Mouse (Mus musculus) myocyte (in vitro differentiated cells): ENCODE results near the gene Ly6g6e. TPM values are rescaled to one million over a fixed set of nuclear protein-coding genes. Genes with fewer than 3 reads are reported as not detected.
A peak's percentile ranks its signal among the peaks of the same experiment; 100 is the strongest.

Experiments used
- H3K27me3 ChIP-seq: one replicate; pipeline ENCODE4 v1.6.1; 2011; ENCODE audit not compliant: control insufficient read depth, insufficient read depth, insufficient read length
- H3K36me3 ChIP-seq: one replicate; pipeline ENCODE4 v1.6.1; 2011; ENCODE audit not compliant: control insufficient read depth, insufficient read depth
- H3K4me2 ChIP-seq: one replicate; pipeline ENCODE4 v1.6.1; 2011; ENCODE audit warnings: low read depth, control low read depth
- H3K4me3 ChIP-seq: one replicate; pipeline ENCODE4 v1.5.1; 2011; ENCODE audit warnings: mild to moderate bottlenecking, control low read depth, moderate library complexity
- H3K79me2 ChIP-seq: one replicate; pipeline ENCODE4 v1.6.1; 2011; ENCODE audit not compliant: control insufficient read depth, insufficient read depth
- H3ac ChIP-seq: one replicate; pipeline ENCODE4 v1.6.1; 2011; ENCODE audit not compliant: control insufficient read depth, insufficient read length
- CEBPB ChIP-seq: IDR thresholded peaks from 2 replicates; pipeline ENCODE4 v1.6.1; 2011; ENCODE audit warnings: mild to moderate bottlenecking, moderate library complexity; ENCODE audit not compliant: poor library complexity, insufficient read depth, severe bottlenecking
- E2F4 ChIP-seq: IDR thresholded peaks from one replicate; pipeline ENCODE4 v1.6.1; 2011; ENCODE audit warnings: mild to moderate bottlenecking, control low read depth, moderate library complexity; ENCODE audit not compliant: insufficient read depth
- MAX ChIP-seq: IDR thresholded peaks from one replicate; pipeline ENCODE4 v1.6.1; 2011; ENCODE audit warnings: low read depth, mild to moderate bottlenecking, control low read depth
- MYOD1 ChIP-seq, 3 experiments: IDR thresholded peaks; one replicate each; pipeline ENCODE4 v1.6.1; 2011; ENCODE audit warnings: control low read depth in 2 of 3, low read depth in 2 of 3, mild to moderate bottlenecking in 2 of 3, moderate library complexity in 1 of 3; ENCODE audit not compliant: insufficient read length in 2 of 3, control insufficient read depth in 1 of 3
- MYOG ChIP-seq, 3 experiments: IDR thresholded peaks; one replicate each; pipeline ENCODE4 v1.6.1; 2011; ENCODE audit warnings: control low read depth in 2 of 3, low read depth in 2 of 3, mild to moderate bottlenecking in 2 of 3; ENCODE audit not compliant: insufficient read length in 2 of 3, control insufficient read depth in 1 of 3, insufficient read depth in 1 of 3
- POLR2A ChIP-seq: IDR thresholded peaks from one replicate; pipeline ENCODE4 v1.6.1; 2011; ENCODE audit warnings: low read depth, mild to moderate bottlenecking, control low read depth, moderate library complexity; ENCODE audit not compliant: insufficient read length
- POLR2AphosphoS2 ChIP-seq: IDR thresholded peaks from one replicate; pipeline ENCODE4 v1.6.1; 2011; ENCODE audit warnings: low read depth, control low read depth; ENCODE audit not compliant: insufficient read length
- REST ChIP-seq: IDR thresholded peaks from one replicate; pipeline ENCODE4 v1.6.1; 2011; ENCODE audit warnings: mild to moderate bottlenecking, control low read depth, moderate library complexity; ENCODE audit not compliant: insufficient read depth, insufficient read length
- SRF ChIP-seq: IDR thresholded peaks from one replicate; pipeline ENCODE4 v1.6.1; 2011; ENCODE audit warnings: low read depth; ENCODE audit not compliant: control insufficient read depth, insufficient read length
- TCF12 ChIP-seq: IDR thresholded peaks from one replicate; pipeline ENCODE4 v1.6.1; 2011; ENCODE audit warnings: mild to moderate bottlenecking, control low read depth; ENCODE audit not compliant: poor library complexity, insufficient read depth, severe bottlenecking
- TCF3 ChIP-seq: IDR thresholded peaks from one replicate; pipeline ENCODE4 v1.6.1; 2011; ENCODE audit warnings: low read depth, control low read depth; ENCODE audit not compliant: insufficient read length
- USF1 ChIP-seq: IDR thresholded peaks from one replicate; pipeline ENCODE4 v1.6.1; 2011; ENCODE audit warnings: low read depth, mild to moderate bottlenecking, control low read depth, moderate library complexity
- polyA plus RNA-seq: library from polyadenylated mRNA; unstranded; fragments of >200 nt; fragmentation: generic; extraction: Trizol; gene quantifications from one replicate; pipeline ENCODE4 v1.2.1, GENCODE M21; 2012; ENCODE audit warnings: missing spikeins

Gene Ly6g6e
- polyA plus RNA-seq, 1 experiment: not detected

- Histone ChIP-seq H3K4me2 (no peak overlapping the region), H3K79me2 (no peaks in the 10 kb centered on the region), H3K36me3 (no peaks in the 10 kb centered on the region), H3K4me3 (no peak overlapping the region), H3ac (no peak overlapping the region), H3K27me3 (no peaks in the 10 kb centered on the region)
- TF ChIP-seq MYOG (IDR thresholded peaks at IDR 0.05; ENCODE audit: control insufficient read depth in 1 of 3, insufficient read depth in 1 of 3, insufficient read length in 2 of 3, low read depth in 2 of 3): no peak
- TF ChIP-seq POLR2AphosphoS2: no peak
- no peak for TF ChIP-seq MYOD1 (IDR thresholded peaks at IDR 0.05; ENCODE audit: control insufficient read depth in 1 of 3, insufficient read length in 2 of 3, low read depth in 2 of 3)
- no peak for TF ChIP-seq CEBPB
- TF ChIP-seq REST: no peak
- no peak for TF ChIP-seq POLR2A
- TF ChIP-seq E2F4: no peak
- no peak for TF ChIP-seq USF1
- no peak for TF ChIP-seq TCF12
- no peak for TF ChIP-seq SRF
- TF ChIP-seq MAX: no peak
- TF ChIP-seq TCF3: no peak
Measured at GRCm38 (mm10) chr17:35106522-35106921, 29.8 kb downstream of the Ly6g6e start.

- TF ChIP-seq POLR2A (no peak), REST (no peak), MAX (no peak), TCF12 (no peak), POLR2AphosphoS2 (no peak), CEBPB (no peak), SRF (no peak), MYOD1 (IDR thresholded peaks at IDR 0.05; ENCODE audit: control insufficient read depth in 1 of 3, insufficient read length in 2 of 3, low read depth in 2 of 3) (no peak), USF1 (no peak), E2F4 (no peak), MYOG (IDR thresholded peaks at IDR 0.05; ENCODE audit: control insufficient read depth in 1 of 3, insufficient read depth in 1 of 3, insufficient read length in 2 of 3, low read depth in 2 of 3) (no peak)
- Histone ChIP-seq H3K27me3 (no peaks in the 10 kb centered on the region), H3ac (no peak within 1 kb of the TSS), H3K79me2 (no peaks in the 10 kb centered on the region), H3K36me3 (no peaks in the 10 kb centered on the region), H3K4me2 (no peak within 1 kb of the TSS), H3K4me3 (no peak within 1 kb of the TSS)
Measured at GRCm38 (mm10) chr17:35108097-35108496, 31.4 kb downstream of the Ly6g6e start, which contains the start of gene Ly6g5c. Gene Ly6g5c, plus strand, starts transcription at chr17:35108279.

GRCm38 (mm10) chr17:35111774-35112173 lies 35.1 kb downstream of the Ly6g6e start:
- Histone ChIP-seq H3K4me3 (no peak overlapping the region), H3K36me3 (peaks cover 6% of the 10 kb centered on the region), H3K79me2 (no peaks in the 10 kb centered on the region), H3ac (no peak overlapping the region), H3K4me2 (no peak overlapping the region), H3K27me3 (no peaks in the 10 kb centered on the region)
- no peak for TF ChIP-seq TCF12
- no peak for TF ChIP-seq CEBPB
- no peak for TF ChIP-seq TCF3
- no peak for TF ChIP-seq REST
- TF ChIP-seq MAX: no peak
- TF ChIP-seq MYOG (IDR thresholded peaks at IDR 0.05; ENCODE audit: control insufficient read depth in 1 of 3, insufficient read depth in 1 of 3, insufficient read length in 2 of 3, low read depth in 2 of 3): no peak
- no peak for TF ChIP-seq E2F4
- no peak for TF ChIP-seq SRF
- no peak for TF ChIP-seq POLR2AphosphoS2
- no peak for TF ChIP-seq USF1
- no peak for TF ChIP-seq MYOD1 (IDR thresholded peaks at IDR 0.05; ENCODE audit: control insufficient read depth in 1 of 3, insufficient read length in 2 of 3, low read depth in 2 of 3)
- no peak for TF ChIP-seq POLR2A

- no peak within 1 kb of the TSS for H3K4me2 ChIP-seq
- TF ChIP-seq REST: no peak
- TF ChIP-seq POLR2AphosphoS2: peak; percentile 3
- TF ChIP-seq POLR2A: no peak
- TF ChIP-seq TCF3: no peak
- H3ac ChIP-seq: no peak within 1 kb of the TSS
- H3K27me3 ChIP-seq: no peaks in the 10 kb centered on the region
- H3K4me3 ChIP-seq: no peak within 1 kb of the TSS
- H3K79me2 ChIP-seq: peaks cover 10% of the 10 kb centered on the region
- H3K36me3 ChIP-seq: peaks cover 13% of the 10 kb centered on the region
Measured at GRCm38 (mm10) chr17:35115046-35116019, 38.6 kb downstream of the Ly6g6e start, which contains the start of gene Ly6g5b. Gene Ly6g5b, minus strand, starts transcription at chr17:35115428.
